In the genomic region with DNA sequence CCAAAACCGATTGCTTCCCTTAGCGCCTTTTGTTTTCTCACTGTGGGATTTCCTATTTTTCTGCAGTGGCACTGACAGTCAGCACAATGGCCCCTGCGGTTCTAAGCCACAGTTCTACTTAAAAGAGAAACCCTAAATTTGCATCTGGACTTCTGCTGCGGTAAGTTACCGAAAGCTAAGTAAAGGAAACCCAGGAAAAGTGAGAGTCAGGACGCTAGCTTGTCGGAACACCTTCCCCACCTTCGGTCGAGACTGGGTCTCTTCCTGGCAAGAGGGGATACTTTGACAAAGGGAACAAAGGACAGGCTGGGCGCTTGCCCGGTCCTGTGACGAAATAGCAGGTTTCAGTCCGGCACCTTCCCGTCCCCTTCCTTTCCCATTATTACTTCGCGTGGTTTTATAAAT, we compare ENCODE assay signal across 7 mouse cellular contexts. TPM values are rescaled to one million over a fixed set of nuclear protein-coding genes. Genes with fewer than 3 reads are reported as not detected.
DNase-seq lines count a peak whose midpoint lies in the region; ATAC-seq lines count a peak whose summit lies in the region.

No protein-coding gene starts in this region.

- no peaks in the 10 kb centered on the region for H3K36me3 ChIP-seq in forebrain, embryonic 13.5 days (ENCODE audit: poor library complexity, severe bottlenecking)
- no peaks in the 10 kb centered on the region for H3K36me3 ChIP-seq in hindbrain, embryonic 15.5 days
- H3K36me3 ChIP-seq in neural tube, embryonic 14.5 days (ENCODE audit: control insufficient read depth, insufficient read depth, low read length): no peaks in the 10 kb centered on the region

- H3K9me3 ChIP-seq in forebrain, embryonic 13.5 days (replicated peaks): no peaks in the 10 kb centered on the region
- peaks cover 3% of the 10 kb centered on the region; the same call in 1 of the 2 replicates for H3K9me3 ChIP-seq in hindbrain, embryonic 15.5 days
- H3K9me3 ChIP-seq in neural tube, embryonic 14.5 days (ENCODE audit: control insufficient read depth, low read length): no peaks in the 10 kb centered on the region

- ATAC-seq in common myeloid progenitor, adult 5-6 weeks (replicated peaks; ENCODE audit: low read depth, poor library complexity, severe bottlenecking): peak; percentile 59
- peak; percentile 19; the same call in 1 of the 2 replicates for ATAC-seq in forebrain, embryonic 13.5 days
- no peak for ATAC-seq in hindbrain, embryonic 15.5 days (ENCODE audit: low FRiP score, low read depth)
- ATAC-seq in neural tube, embryonic 14.5 days (ENCODE audit: low read depth): no peak

- H3K9ac ChIP-seq in forebrain, embryonic 13.5 days: peak overlapping the region; percentile 52
- H3K9ac ChIP-seq in hindbrain, embryonic 15.5 days: no peak overlapping the region
- H3K9ac ChIP-seq in neural tube, embryonic 14.5 days (replicated peaks; ENCODE audit: low read depth, low read length): no peak overlapping the region

- 1% methylated on average over 16 of the region's 16 CpGs for WGBS in forebrain, embryonic 13.5 days
- WGBS in hindbrain, embryonic 15.5 days: under 1% methylated on average over 16 of the region's 16 CpGs
- under 1% methylated on average over 16 of the region's 16 CpGs for WGBS in neural tube, embryonic 14.5 days

- peak overlapping the region; percentile 31 for H3K4me3 ChIP-seq in forebrain, embryonic 13.5 days
- H3K4me3 ChIP-seq in hindbrain, embryonic 15.5 days: peak overlapping the region; percentile 23
- peak overlapping the region; percentile 12; the same call in 1 of the 2 replicates for H3K4me3 ChIP-seq in neural tube, embryonic 14.5 days (ENCODE audit: low read depth, low read length)

- peak; percentile 46 to 54 for DNase-seq in lung, adult 18-20 months
- DNase-seq in right cerebral cortex, postnatal 36 days (ENCODE audit: low spot score in 2 of 2): no peak
- no peak for DNase-seq in ovary, adult 18-20 months (ENCODE audit: low spot score)

- H3K4me2 ChIP-seq in forebrain, embryonic 13.5 days: peak overlapping the region; percentile 59
- H3K4me2 ChIP-seq in hindbrain, embryonic 15.5 days: peak overlapping the region; percentile 54
- peak overlapping the region; percentile 37 for H3K4me2 ChIP-seq in neural tube, embryonic 14.5 days (ENCODE audit: low read depth, low read length)

- H3K27me3 ChIP-seq in forebrain, embryonic 13.5 days: no peaks in the 10 kb centered on the region
- H3K27me3 ChIP-seq in hindbrain, embryonic 15.5 days: peaks cover 5% of the 10 kb centered on the region; the same call in 1 of the 2 replicates
- H3K27me3 ChIP-seq in neural tube, embryonic 14.5 days (ENCODE audit: control insufficient read depth, insufficient read depth, low read length): no peaks in the 10 kb centered on the region

- no peak overlapping the region for H3K27ac ChIP-seq in forebrain, embryonic 13.5 days
- H3K27ac ChIP-seq in hindbrain, embryonic 15.5 days (replicated peaks): no peak overlapping the region
- no peak overlapping the region for H3K27ac ChIP-seq in neural tube, embryonic 14.5 days (ENCODE audit: low read depth, low read length)

- H3K4me1 ChIP-seq in forebrain, embryonic 13.5 days: peaks cover 7% of the 10 kb centered on the region; the same call in 1 of the 2 replicates
- H3K4me1 ChIP-seq in hindbrain, embryonic 15.5 days (replicated peaks): 0 out of 2 replicates have a peak, but pooled peaks cover 5% of the 10 kb centered on the region
- no peaks in the 10 kb centered on the region for H3K4me1 ChIP-seq in neural tube, embryonic 14.5 days (ENCODE audit: control insufficient read depth, insufficient read depth, low read length)

RNA-seq across cellular contexts. Expression of a gene that starts 15.3 kb away (rescaled TPM):
- total RNA-seq in common myeloid progenitor, adult 5-6 weeks (2017): 65.9 and 66.7 TPM in 2 replicates
- 6.5 and 7.5 TPM in 2 replicates for polyA plus RNA-seq in forebrain, embryonic 13.5 days (2015; fragmentation: Nextera tagmentation; extraction: Ambion mirVana)
- polyA plus RNA-seq in hindbrain, embryonic 15.5 days (2015; fragmentation: Nextera tagmentation; extraction: Ambion mirVana): 6.7 and 7.2 TPM in 2 replicates
- polyA plus RNA-seq in neural tube, embryonic 14.5 days (2014; fragmentation: Nextera tagmentation; extraction: Ambion mirVana): 7.3 and 10.3 TPM in 2 replicates

RNA-seq across cellular contexts. Expression of a gene that starts 23.1 kb away (rescaled TPM):
- total RNA-seq in common myeloid progenitor, adult 5-6 weeks (2017): 33.7 and 36.0 TPM in 2 replicates
- 47.3 and 47.9 TPM in 2 replicates for polyA plus RNA-seq in forebrain, embryonic 13.5 days (2015; fragmentation: Nextera tagmentation; extraction: Ambion mirVana)
- polyA plus RNA-seq in hindbrain, embryonic 15.5 days (2015; fragmentation: Nextera tagmentation; extraction: Ambion mirVana): 27.7 and 29.7 TPM in 2 replicates
- polyA plus RNA-seq in neural tube, embryonic 14.5 days (2014; fragmentation: Nextera tagmentation; extraction: Ambion mirVana): 33.6 and 35.3 TPM in 2 replicates

Comparison
In these comparisons a context has a peak if more than half of its experiments do, and no peak if none do; other contexts are left out.
1. ATAC-seq: peak in common myeloid progenitor, adult 5-6 weeks (single experiment) and forebrain, embryonic 13.5 days (single experiment); none in hindbrain, embryonic 15.5 days (single experiment) and neural tube, embryonic 14.5 days (single experiment).
2. DNase-seq: peak in lung, adult 18-20 months (2 of 2); none in right cerebral cortex, postnatal 36 days (0 of 2) and ovary, adult 18-20 months (single experiment).
3. Peak in every context shown above with its lines, with median percentiles within 50 percentile points of each other: H3K4me2 ChIP-seq and H3K4me3 ChIP-seq.